Mouse (Mus musculus) heart, adult 18-20 months (tissue): ENCODE data around the gene Iqgap1. TPM values are rescaled to one million over a fixed set of nuclear protein-coding genes. Genes with fewer than 3 reads are reported as not detected.

ENCODE experiments used
- DNase-seq, 2 experiments: peaks; one replicate each; pipeline ENCODE4 v3.0.0; 2021 to 2022; ENCODE audit warnings: mixed read lengths in 1 of 2
- total RNA-seq, 2 experiments: library from RNA; stranded (reverse); gene quantifications; 2 replicates each; pipeline ENCODE4 v1.2.3; 2021

The Iqgap1 gene
- total RNA-seq, 2 experiments from 2014 or later: 32.7 to 35.3 TPM

DNA sequence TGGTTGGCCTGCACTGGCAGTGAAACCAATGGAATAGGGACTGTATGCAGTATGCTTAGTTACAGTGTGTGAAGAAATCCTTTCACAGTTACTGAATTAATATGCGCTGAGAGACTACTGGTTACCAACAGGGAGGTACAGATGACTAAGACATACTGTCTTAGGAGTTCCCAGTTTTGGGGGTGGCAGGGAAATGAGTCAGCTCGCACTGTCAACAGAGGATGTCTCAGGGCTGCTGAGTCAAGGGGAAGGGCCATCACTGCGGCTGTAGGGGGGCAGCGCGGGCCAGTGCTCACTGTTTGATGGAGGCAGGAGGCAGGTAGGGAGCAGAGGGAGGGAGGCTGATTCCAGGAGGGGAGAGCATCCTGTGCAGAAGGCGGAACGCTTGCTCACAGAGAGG is 110.5 kb downstream of the Iqgap1 start:
- DNase-seq: no peak

GRCm38 (mm10) chr7:80711496-80711895 is 114.3 kb downstream of the Iqgap1 start:
- no peak for DNase-seq

- no peak for DNase-seq
Measured at GRCm38 (mm10) chr7:80710333-80710732, 115.4 kb downstream of the Iqgap1 start.

GRCm38 (mm10) chr7:80704066-80704465 is 121.7 kb downstream of the Iqgap1 start:
- no peak for DNase-seq

DNA sequence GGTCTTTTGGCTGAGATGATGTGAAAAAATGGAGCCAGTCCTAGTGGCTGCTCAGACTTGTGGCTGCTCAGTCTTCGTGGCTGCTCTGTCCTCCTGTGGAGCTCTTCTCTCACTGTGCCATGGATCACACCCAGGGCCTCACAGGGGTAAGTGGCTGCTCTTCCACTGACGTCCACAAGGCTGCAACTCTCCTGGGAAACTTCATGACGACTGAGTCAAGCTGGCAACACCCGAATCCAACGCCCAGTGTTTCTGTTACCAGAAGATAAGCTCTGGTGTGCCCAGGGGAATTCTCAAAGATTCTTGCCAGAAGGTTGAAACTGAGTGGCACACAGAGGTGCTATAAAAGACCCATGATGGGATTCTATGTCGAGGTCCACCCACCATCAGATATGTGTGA is 123.3 kb downstream of the Iqgap1 start:
- DNase-seq: no peak

DNA sequence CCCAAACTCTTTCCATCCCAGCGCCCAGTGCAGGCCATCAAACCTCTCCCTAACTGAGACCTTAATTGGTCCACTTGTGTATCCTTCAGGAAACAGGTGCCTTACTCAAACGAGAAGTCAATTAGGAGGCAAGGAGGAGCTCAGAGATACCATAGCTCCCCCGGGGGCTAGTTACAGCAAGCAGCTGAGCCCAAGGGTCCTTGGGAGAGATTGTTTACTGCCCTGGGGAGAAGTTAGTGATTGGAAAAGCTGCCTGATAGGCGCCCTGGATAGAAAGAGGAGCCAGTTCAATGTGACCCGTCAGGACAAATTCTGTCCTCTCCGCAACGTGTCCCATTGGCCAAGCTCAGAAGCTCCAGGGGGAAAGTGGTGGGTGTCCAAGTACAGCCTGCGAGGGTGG is 126.1 kb downstream of the Iqgap1 start:
- no peak for DNase-seq

GRCm38 (mm10) chr7:80698940-80699339 is 126.8 kb downstream of the Iqgap1 start:
- DNase-seq: no peak

- no peak for DNase-seq
Measured at GRCm38 (mm10) chr7:80697859-80698258, 127.9 kb downstream of the Iqgap1 start.

GRCm38 (mm10) chr7:80696903-80697302 is 128.9 kb downstream of the Iqgap1 start:
- no peak for DNase-seq

DNA sequence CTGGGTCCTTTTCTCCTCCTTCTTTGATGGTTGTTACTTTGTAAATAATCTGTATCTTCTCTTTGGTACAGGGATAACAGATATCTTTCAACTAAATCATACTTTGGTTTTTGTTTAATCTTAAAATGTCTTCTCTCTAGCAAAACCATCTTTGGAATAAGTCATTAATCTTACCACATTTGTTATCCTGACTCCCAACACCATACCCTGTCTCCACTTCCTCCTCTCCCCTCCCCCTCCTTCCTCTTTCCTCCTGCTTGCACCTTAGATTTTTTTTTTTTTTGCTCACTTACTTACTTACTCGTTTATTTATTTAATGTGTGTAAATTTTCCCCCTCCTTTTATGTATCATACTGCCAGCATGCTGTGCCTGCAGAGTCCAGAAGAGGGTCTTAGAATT is 129.4 kb downstream of the Iqgap1 start:
- no peak for DNase-seq

- no peak for DNase-seq
Measured at GRCm38 (mm10) chr7:80692472-80692871, 133.3 kb downstream of the Iqgap1 start.

DNA sequence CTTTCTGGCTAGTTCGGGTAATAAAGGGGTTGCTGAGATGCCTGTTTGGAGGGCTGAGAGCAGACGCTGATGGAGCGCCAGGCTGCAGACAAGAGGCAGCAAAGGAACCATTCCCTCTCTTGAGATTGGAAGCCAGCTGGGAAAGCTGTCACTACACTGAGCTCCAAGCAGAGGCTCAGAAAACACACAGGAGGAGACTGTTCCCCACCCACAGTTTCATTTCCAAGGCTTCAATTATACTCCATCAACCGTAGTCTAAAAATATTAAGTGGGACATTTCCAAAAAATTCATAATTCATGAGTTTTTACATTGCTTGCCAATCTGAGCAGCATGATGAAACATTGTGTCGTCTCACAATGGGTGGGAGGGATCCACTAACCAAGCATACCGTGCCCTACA is 134.6 kb downstream of the Iqgap1 start:
- peak in 1 of 2 experiments; percentile 25 for DNase-seq

GRCm38 (mm10) chr7:80689221-80689591 is 136.6 kb downstream of the Iqgap1 start:
- DNase-seq: peak; percentile 63 to 76

DNA sequence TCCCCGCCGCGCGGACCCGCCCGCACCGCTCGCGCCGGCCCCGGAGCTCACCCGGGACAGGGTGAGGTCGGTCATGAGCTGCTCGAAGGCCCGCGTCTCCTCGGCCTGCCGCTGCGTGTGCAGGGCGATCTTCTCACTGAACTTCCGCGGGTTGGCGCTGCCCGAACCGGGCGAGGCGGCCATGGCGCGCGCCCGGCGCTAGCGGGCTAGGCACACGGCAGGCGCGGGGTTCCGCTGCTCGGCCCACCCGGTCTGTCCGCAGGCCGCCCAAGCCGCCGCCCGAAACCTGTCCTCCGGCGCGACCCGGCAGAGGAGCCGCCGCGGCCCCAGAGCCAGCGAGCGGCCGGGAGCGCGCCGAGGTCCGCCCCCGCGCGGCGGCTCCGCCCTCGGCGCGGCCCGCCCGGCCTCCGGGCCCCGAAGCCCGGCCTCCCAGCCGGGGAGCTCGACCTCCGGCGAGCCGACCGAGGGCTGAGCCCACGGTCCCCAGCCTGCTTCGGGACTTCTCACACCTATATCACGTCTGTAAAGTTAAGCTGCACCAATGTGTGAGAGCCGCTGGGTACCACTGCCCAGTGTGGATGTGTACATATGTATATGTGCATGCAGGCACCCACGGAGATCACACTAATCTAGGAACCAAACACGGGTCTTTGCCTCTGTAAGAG is 137.1 kb downstream of the Iqgap1 start, which contains the start of gene Crtc3:
Gene Crtc3, minus strand, starts transcription at position 322 of the 665 bp plus-strand sequence.
- DNase-seq: peak; percentile 78 to 85

- peak; percentile 62 to 80 for DNase-seq
Measured at GRCm38 (mm10) chr7:80687721-80688555, 137.8 kb downstream of the Iqgap1 start.

DNA sequence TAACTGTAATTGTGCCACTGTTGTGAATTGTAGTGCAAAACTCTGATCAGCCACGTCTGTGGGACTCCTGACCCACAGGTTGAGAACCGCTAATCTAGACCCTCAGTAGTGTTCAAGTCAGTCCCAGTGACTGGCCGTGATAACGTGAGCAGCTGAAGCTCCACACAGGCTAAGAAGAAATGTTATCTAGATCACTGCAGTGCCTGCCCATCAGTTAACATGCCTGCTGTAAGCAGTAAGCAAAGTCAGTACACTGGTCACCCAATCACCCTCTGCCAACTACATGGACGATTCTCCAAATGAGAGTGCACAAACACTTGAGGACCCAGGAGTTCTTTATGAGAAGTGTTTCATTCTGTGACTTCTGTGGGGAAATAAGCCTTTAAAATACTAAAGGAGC is 140.1 kb downstream of the Iqgap1 start:
- DNase-seq: no peak

GRCm38 (mm10) chr7:80682630-80683029 is 143.1 kb downstream of the Iqgap1 start:
- no peak for DNase-seq

DNA sequence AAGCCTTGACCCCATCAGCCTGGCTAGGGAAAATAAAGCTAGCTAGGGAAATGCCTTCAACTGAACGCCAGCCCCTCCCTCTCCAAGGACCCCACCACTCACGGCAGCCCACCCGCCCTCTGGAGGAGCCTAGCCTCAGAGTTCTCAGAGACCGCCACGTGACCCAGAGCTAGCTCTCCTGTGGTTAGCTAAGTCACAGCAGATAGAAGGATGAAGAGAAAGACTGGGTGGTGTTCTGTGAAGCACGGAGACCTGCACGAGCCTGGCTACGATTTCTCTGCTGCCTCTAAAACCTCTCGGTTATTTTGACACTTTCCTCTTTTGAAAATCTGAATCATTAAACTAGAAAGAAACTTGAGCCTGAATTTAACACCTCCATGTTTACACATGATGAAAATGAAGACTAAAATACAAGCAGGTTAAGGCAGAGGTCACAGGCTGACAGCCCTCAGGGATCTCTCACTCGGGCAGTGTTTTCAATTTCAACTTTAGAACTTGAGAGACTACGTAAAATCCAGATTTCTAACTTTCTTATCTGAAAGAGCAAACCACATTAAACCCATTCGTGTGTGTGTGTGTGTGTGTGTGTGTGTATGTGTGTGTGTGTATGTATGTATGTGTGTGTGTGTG is 145.4 kb downstream of the Iqgap1 start:
- no peak for DNase-seq

GRCm38 (mm10) chr7:80672323-80672722 is 153.5 kb downstream of the Iqgap1 start:
- DNase-seq: no peak

- no peak for DNase-seq
Measured at GRCm38 (mm10) chr7:80670889-80671288, 154.9 kb downstream of the Iqgap1 start.

DNA sequence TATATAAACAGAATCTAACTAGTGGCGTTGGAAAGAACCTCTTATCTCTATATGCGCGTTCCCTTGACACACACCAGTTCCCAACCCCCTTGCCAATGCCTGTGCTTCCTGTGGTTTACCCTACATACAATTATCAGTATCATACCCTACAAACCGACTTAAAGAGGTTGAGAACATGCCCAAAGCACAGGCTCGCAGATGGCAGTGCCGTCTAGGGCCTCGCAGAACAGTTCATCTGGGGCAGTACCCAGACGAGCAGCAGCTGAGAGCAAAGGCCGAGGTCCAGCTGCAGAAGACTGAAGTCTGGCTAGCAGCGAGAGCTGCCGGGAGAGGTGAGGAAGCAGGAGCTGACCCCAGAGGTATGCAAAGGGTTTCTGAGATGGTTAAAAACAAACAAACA is 158.6 kb downstream of the Iqgap1 start:
- no peak for DNase-seq

- DNase-seq: peak; percentile 64 to 73
Measured at GRCm38 (mm10) chr7:80666198-80666915, 159.4 kb downstream of the Iqgap1 start.
